9 mouse cellular contexts compared by ENCODE assay signal in genomic region chr17:24878117-24878397, GRCm38 (mm10). TPM values are rescaled to one million over a fixed set of nuclear protein-coding genes. Genes with fewer than 3 reads are reported as not detected.
DNase-seq lines count a peak whose midpoint lies in the region; ATAC-seq lines count a peak whose summit lies in the region.
"Had no signal": no experiment of that assay in that cellular context is flagged by ENCODE, and none has a peak within 500 bp of the region (broad histone marks: within the 10 kb centered on the region; RNA-seq: fewer than 3 reads in every experiment).

No protein-coding gene starts in this region.

- no peaks in the 10 kb centered on the region for H3K27me3 ChIP-seq in midbrain, embryonic 10.5 days (ENCODE audit: low read depth, poor library complexity, severe bottlenecking)
- no peaks in the 10 kb centered on the region for H3K27me3 ChIP-seq in midbrain, embryonic 15.5 days (replicated peaks)
- no peaks in the 10 kb centered on the region for H3K27me3 ChIP-seq in intestine, embryonic 14.5 days (replicated peaks; ENCODE audit: control insufficient read depth, insufficient read depth, low read length)
- no peaks in the 10 kb centered on the region; the same call in 1 of the 2 replicates for H3K27me3 ChIP-seq in liver, embryonic 12.5 days (replicated peaks)
- H3K27me3 ChIP-seq in midbrain, embryonic 13.5 days = no peaks in the 10 kb centered on the region
- no peaks in the 10 kb centered on the region for H3K27me3 ChIP-seq in forebrain, embryonic 16.5 days (replicated peaks; ENCODE audit: control insufficient read depth, insufficient read depth, low read length)

- no peak for ATAC-seq in midbrain, embryonic 15.5 days (replicated peaks)
- ATAC-seq in intestine, embryonic 14.5 days (replicated peaks; ENCODE audit: low FRiP score, low TSS enrichment, low read depth) = 0 out of 2 replicates have a peak, but pooled peaks have one; percentile 37
- ATAC-seq in liver, embryonic 12.5 days = peak; percentile 36; the same call in 1 of the 2 replicates
- ATAC-seq in midbrain, embryonic 13.5 days = no peak
- no peak for ATAC-seq in forebrain, embryonic 16.5 days
- ATAC-seq: Patski had no signal

- DNase-seq in midbrain, embryonic 10.5 days (ENCODE audit: low spot score) = no peak
- no peak for DNase-seq in intestine, embryonic 14.5 days (ENCODE audit: low spot score)
- peak; percentile 40 to 67 for DNase-seq in thymus, postnatal 36 days
- DNase-seq in urinary bladder, postnatal 10 days (ENCODE audit: low spot score) = no peak

- no peaks in the 10 kb centered on the region for H3K9me3 ChIP-seq in midbrain, embryonic 10.5 days (replicated peaks)
- H3K9me3 ChIP-seq in midbrain, embryonic 15.5 days = no peaks in the 10 kb centered on the region
- no peaks in the 10 kb centered on the region for H3K9me3 ChIP-seq in intestine, embryonic 14.5 days (ENCODE audit: control insufficient read depth, low read length)
- H3K9me3 ChIP-seq in liver, embryonic 12.5 days (replicated peaks) = no peaks in the 10 kb centered on the region
- H3K9me3 ChIP-seq in midbrain, embryonic 13.5 days = no peaks in the 10 kb centered on the region
- H3K9me3 ChIP-seq in forebrain, embryonic 16.5 days (ENCODE audit: control insufficient read depth, low read length) = no peaks in the 10 kb centered on the region

- no peak overlapping the region for H3K4me3 ChIP-seq in midbrain, embryonic 10.5 days
- no peak overlapping the region for H3K4me3 ChIP-seq in midbrain, embryonic 15.5 days
- no peak overlapping the region for H3K4me3 ChIP-seq in intestine, embryonic 14.5 days (ENCODE audit: low read depth, low read length)
- H3K4me3 ChIP-seq in liver, embryonic 12.5 days = no peak overlapping the region
- H3K4me3 ChIP-seq in midbrain, embryonic 13.5 days (replicated peaks) = no peak overlapping the region
- H3K4me3 ChIP-seq in forebrain, embryonic 16.5 days (replicated peaks; ENCODE audit: low read length) = no peak overlapping the region

- no peak overlapping the region for H3K4me2 ChIP-seq in midbrain, embryonic 15.5 days
- H3K4me2 ChIP-seq in intestine, embryonic 14.5 days (ENCODE audit: low read length) = no peak overlapping the region
- H3K4me2 ChIP-seq in liver, embryonic 12.5 days = peak overlapping the region; percentile 27
- no peak overlapping the region for H3K4me2 ChIP-seq in midbrain, embryonic 13.5 days (replicated peaks)
- H3K4me2 ChIP-seq in forebrain, embryonic 16.5 days (ENCODE audit: low read length) = no peak overlapping the region

- H3K4me1 ChIP-seq in midbrain, embryonic 10.5 days = peaks cover 12% of the 10 kb centered on the region
- H3K4me1 ChIP-seq in midbrain, embryonic 15.5 days = no peaks in the 10 kb centered on the region
- 0 out of 2 replicates have a peak, but pooled peaks cover 5% of the 10 kb centered on the region for H3K4me1 ChIP-seq in intestine, embryonic 14.5 days (replicated peaks; ENCODE audit: control insufficient read depth, insufficient read depth, low read length)
- H3K4me1 ChIP-seq in liver, embryonic 12.5 days = peaks cover 12% of the 10 kb centered on the region; the same call in 1 of the 2 replicates
- H3K4me1 ChIP-seq in midbrain, embryonic 13.5 days (replicated peaks) = no peaks in the 10 kb centered on the region
- no peaks in the 10 kb centered on the region for H3K4me1 ChIP-seq in forebrain, embryonic 16.5 days (replicated peaks; ENCODE audit: control insufficient read depth, insufficient read depth, low read length)

- peak overlapping the region; percentile 52; the same call in 1 of the 2 replicates for H3K27ac ChIP-seq in midbrain, embryonic 10.5 days (replicated peaks)
- no peak overlapping the region for H3K27ac ChIP-seq in midbrain, embryonic 15.5 days
- H3K27ac ChIP-seq in intestine, embryonic 14.5 days (ENCODE audit: low read depth) = no peak overlapping the region
- peak overlapping the region; percentile 69 for H3K27ac ChIP-seq in liver, embryonic 12.5 days
- no peak overlapping the region for H3K27ac ChIP-seq in midbrain, embryonic 13.5 days
- H3K27ac ChIP-seq in forebrain, embryonic 16.5 days (ENCODE audit: low read length) = no peak overlapping the region

- peaks cover 12% of the 10 kb centered on the region for H3K36me3 ChIP-seq in midbrain, embryonic 10.5 days
- H3K36me3 ChIP-seq in midbrain, embryonic 15.5 days (replicated peaks) = peaks cover under 1% of the 10 kb centered on the region; the same call in 1 of the 2 replicates
- H3K36me3 ChIP-seq in intestine, embryonic 14.5 days (ENCODE audit: control insufficient read depth, insufficient read depth, low read length) = peaks cover 10% of the 10 kb centered on the region
- H3K36me3 ChIP-seq in liver, embryonic 12.5 days = peaks cover 28% of the 10 kb centered on the region
- peaks cover 7% of the 10 kb centered on the region for H3K36me3 ChIP-seq in midbrain, embryonic 13.5 days
- no peaks in the 10 kb centered on the region for H3K36me3 ChIP-seq in forebrain, embryonic 16.5 days (ENCODE audit: control insufficient read depth, insufficient read depth)

- 51% methylated on average over 5 of the region's 5 CpGs for WGBS in midbrain, embryonic 10.5 days
- 47% methylated on average over 5 of the region's 5 CpGs for WGBS in midbrain, embryonic 15.5 days
- 24% methylated on average over 5 of the region's 5 CpGs for WGBS in intestine, embryonic 14.5 days
- WGBS in liver, embryonic 12.5 days (ENCODE audit: insufficient replicate concordance) = 49% methylated on average over 5 of the region's 5 CpGs
- 43% methylated on average over 5 of the region's 5 CpGs for WGBS in midbrain, embryonic 13.5 days
- 35% methylated on average over 5 of the region's 5 CpGs for WGBS in forebrain, embryonic 16.5 days

- no peak overlapping the region for H3K9ac ChIP-seq in midbrain, embryonic 15.5 days
- no peak overlapping the region for H3K9ac ChIP-seq in intestine, embryonic 14.5 days (ENCODE audit: low read length)
- peak overlapping the region; percentile 15; the same call in 1 of the 2 replicates for H3K9ac ChIP-seq in liver, embryonic 12.5 days
- H3K9ac ChIP-seq in midbrain, embryonic 13.5 days (replicated peaks) = no peak overlapping the region
- no peak overlapping the region for H3K9ac ChIP-seq in forebrain, embryonic 16.5 days (replicated peaks; ENCODE audit: low read depth, low read length)

RNA-seq across cellular contexts. Expression of gene Nubp2, which starts 8.1 kb away (rescaled TPM):
- 85.5 and 87.0 TPM in 2 replicates for polyA plus RNA-seq in midbrain, embryonic 10.5 days (2016; fragmentation: Nextera tagmentation; extraction: Ambion mirVana)
- 61.2 and 65.7 TPM in 2 replicates for polyA plus RNA-seq in midbrain, embryonic 15.5 days (2015; fragmentation: Nextera tagmentation; extraction: Ambion mirVana)
- 58.8 and 61.9 TPM in 2 replicates for polyA plus RNA-seq in intestine, embryonic 14.5 days (2014; fragmentation: Nextera tagmentation; extraction: Ambion mirVana)
- 97.7 and 108 TPM in 2 replicates for polyA plus RNA-seq in liver, embryonic 12.5 days (2016; fragmentation: Nextera tagmentation; extraction: Ambion mirVana)
- 68.2 and 75.3 TPM in 2 replicates for polyA plus RNA-seq in midbrain, embryonic 13.5 days (2015; fragmentation: Nextera tagmentation; extraction: Ambion mirVana)
- polyA plus RNA-seq in forebrain, embryonic 16.5 days (2015; fragmentation: Nextera tagmentation; extraction: Ambion mirVana) = 66.8 and 71.1 TPM in 2 replicates

RNA-seq across cellular contexts. Expression of gene Spsb3, which starts 8.4 kb away (rescaled TPM):
- polyA plus RNA-seq in midbrain, embryonic 10.5 days (2016; fragmentation: Nextera tagmentation; extraction: Ambion mirVana) = 46.6 and 50.4 TPM in 2 replicates
- 94.1 and 97.2 TPM in 2 replicates for polyA plus RNA-seq in midbrain, embryonic 15.5 days (2015; fragmentation: Nextera tagmentation; extraction: Ambion mirVana)
- polyA plus RNA-seq in intestine, embryonic 14.5 days (2014; fragmentation: Nextera tagmentation; extraction: Ambion mirVana) = 36.3 and 37.0 TPM in 2 replicates
- polyA plus RNA-seq in liver, embryonic 12.5 days (2016; fragmentation: Nextera tagmentation; extraction: Ambion mirVana) = 37.5 and 40.0 TPM in 2 replicates
- polyA plus RNA-seq in midbrain, embryonic 13.5 days (2015; fragmentation: Nextera tagmentation; extraction: Ambion mirVana) = 71.7 and 74.7 TPM in 2 replicates
- polyA plus RNA-seq in forebrain, embryonic 16.5 days (2015; fragmentation: Nextera tagmentation; extraction: Ambion mirVana) = 82.1 and 86.8 TPM in 2 replicates

RNA-seq across cellular contexts. Expression of gene Igfals, which starts 12.3 kb away (rescaled TPM):
- polyA plus RNA-seq in midbrain, embryonic 10.5 days (2016; fragmentation: Nextera tagmentation; extraction: Ambion mirVana) = 0.31 TPM in 1 of 2 replicates, not detected in the other
- 0.10 TPM in 1 of 2 replicates, not detected in the other for polyA plus RNA-seq in midbrain, embryonic 15.5 days (2015; fragmentation: Nextera tagmentation; extraction: Ambion mirVana)
- 0.63 and 0.84 TPM in 2 replicates for polyA plus RNA-seq in intestine, embryonic 14.5 days (2014; fragmentation: Nextera tagmentation; extraction: Ambion mirVana)
- 5.3 and 5.4 TPM in 2 replicates for polyA plus RNA-seq in liver, embryonic 12.5 days (2016; fragmentation: Nextera tagmentation; extraction: Ambion mirVana)
- polyA plus RNA-seq in midbrain, embryonic 13.5 days (2015; fragmentation: Nextera tagmentation; extraction: Ambion mirVana) = 0.28 TPM in 1 of 2 replicates, not detected in the other
- 0.19 TPM in 1 of 2 replicates, not detected in the other for polyA plus RNA-seq in forebrain, embryonic 16.5 days (2015; fragmentation: Nextera tagmentation; extraction: Ambion mirVana)

RNA-seq across cellular contexts. Expression of gene Eme2, which starts 16.8 kb away (rescaled TPM):
- 28.9 and 33.9 TPM in 2 replicates for polyA plus RNA-seq in midbrain, embryonic 10.5 days (2016; fragmentation: Nextera tagmentation; extraction: Ambion mirVana)
- polyA plus RNA-seq in midbrain, embryonic 15.5 days (2015; fragmentation: Nextera tagmentation; extraction: Ambion mirVana) = 31.5 and 33.4 TPM in 2 replicates
- polyA plus RNA-seq in intestine, embryonic 14.5 days (2014; fragmentation: Nextera tagmentation; extraction: Ambion mirVana) = 21.6 and 24.1 TPM in 2 replicates
- 20.3 and 21.4 TPM in 2 replicates for polyA plus RNA-seq in liver, embryonic 12.5 days (2016; fragmentation: Nextera tagmentation; extraction: Ambion mirVana)
- 36.8 and 38.4 TPM in 2 replicates for polyA plus RNA-seq in midbrain, embryonic 13.5 days (2015; fragmentation: Nextera tagmentation; extraction: Ambion mirVana)
- 32.4 and 35.7 TPM in 2 replicates for polyA plus RNA-seq in forebrain, embryonic 16.5 days (2015; fragmentation: Nextera tagmentation; extraction: Ambion mirVana)

RNA-seq across cellular contexts. Expression of gene Mrps34, which starts 16.9 kb away (rescaled TPM):
- polyA plus RNA-seq in midbrain, embryonic 10.5 days (2016; fragmentation: Nextera tagmentation; extraction: Ambion mirVana) = 94.7 and 98.1 TPM in 2 replicates
- 73.1 and 78.9 TPM in 2 replicates for polyA plus RNA-seq in midbrain, embryonic 15.5 days (2015; fragmentation: Nextera tagmentation; extraction: Ambion mirVana)
- 100 and 110 TPM in 2 replicates for polyA plus RNA-seq in intestine, embryonic 14.5 days (2014; fragmentation: Nextera tagmentation; extraction: Ambion mirVana)
- 101 and 106 TPM in 2 replicates for polyA plus RNA-seq in liver, embryonic 12.5 days (2016; fragmentation: Nextera tagmentation; extraction: Ambion mirVana)
- 73.0 and 82.3 TPM in 2 replicates for polyA plus RNA-seq in midbrain, embryonic 13.5 days (2015; fragmentation: Nextera tagmentation; extraction: Ambion mirVana)
- polyA plus RNA-seq in forebrain, embryonic 16.5 days (2015; fragmentation: Nextera tagmentation; extraction: Ambion mirVana) = 72.3 and 79.8 TPM in 2 replicates

Comparison
In these comparisons a context has a peak if more than half of its experiments do, and no peak if none do; other contexts are left out.
1. H3K27ac ChIP-seq: peak in midbrain, embryonic 10.5 days (single experiment) and liver, embryonic 12.5 days (single experiment); none in midbrain, embryonic 15.5 days (single experiment), intestine, embryonic 14.5 days (single experiment), midbrain, embryonic 13.5 days (single experiment) and forebrain, embryonic 16.5 days (single experiment).
2. DNase-seq: peak in thymus, postnatal 36 days (2 of 2); none in midbrain, embryonic 10.5 days (single experiment), intestine, embryonic 14.5 days (single experiment) and urinary bladder, postnatal 10 days (single experiment).
3. ATAC-seq: peak in intestine, embryonic 14.5 days (single experiment) and liver, embryonic 12.5 days (single experiment); none in midbrain, embryonic 15.5 days (single experiment), midbrain, embryonic 13.5 days (single experiment) and forebrain, embryonic 16.5 days (single experiment).